Mouse (Mus musculus) small intestine, adult 2 months (tissue): ENCODE data around the gene Rdh5. TPM values are rescaled to one million over a fixed set of nuclear protein-coding genes. Genes with fewer than 3 reads are reported as not detected.

Source experiments
- H3K27ac ChIP-seq: fragments of 200-500 bp; 2 replicates; pipeline ENCODE4 v1.5.1; 2012; ENCODE audit warnings: low read depth, low read length, control low read depth, inconsistent platforms; ENCODE audit not compliant: insufficient read depth
- H3K27me3 ChIP-seq: fragments of 200-500 bp; 2 replicates; pipeline ENCODE4 v1.6.1; 2012; ENCODE audit warnings: mild to moderate bottlenecking, moderate library complexity, low read length, inconsistent platforms; ENCODE audit not compliant: control insufficient read depth, insufficient read depth
- H3K36me3 ChIP-seq: fragments of 200-500 bp; 2 replicates; pipeline ENCODE4 v1.6.1; 2012; ENCODE audit warnings: mild to moderate bottlenecking, low read length, control low read depth, inconsistent platforms; ENCODE audit not compliant: control insufficient read depth, insufficient read depth
- H3K4me1 ChIP-seq: fragments of 200-500 bp; 2 replicates; pipeline ENCODE4 v1.6.1; 2012; ENCODE audit warnings: low read length, inconsistent platforms, mixed read lengths; ENCODE audit not compliant: control insufficient read depth, insufficient read depth, insufficient read length
- H3K4me3 ChIP-seq: fragments of 200-500 bp; 2 replicates; pipeline ENCODE4 v1.5.1; 2012; ENCODE audit warnings: low read depth, mild to moderate bottlenecking, control low read depth, inconsistent platforms, low read length, moderate library complexity
- CTCF ChIP-seq: fragments of 200-500 bp; IDR thresholded peaks from 2 replicates; pipeline ENCODE4 v1.5.1; 2012; ENCODE audit warnings: low read depth, mild to moderate bottlenecking, control low read depth, inconsistent platforms, low read length, moderate library complexity, mixed read lengths; ENCODE audit not compliant: insufficient replicate concordance, insufficient read length; ENCODE audit errors: extremely low read depth
- POLR2A ChIP-seq: fragments of 200-500 bp; IDR thresholded peaks from 2 replicates; pipeline ENCODE4 v1.6.1; 2012; ENCODE audit warnings: low read depth, mild to moderate bottlenecking, control low read depth, inconsistent platforms, low read length, moderate library complexity
- WGBS: fragments of 180-500 bp; shearing (Covaris S2); methylation state at CpG from one replicate; pipeline ENCODE4 v1.1.7; 2018; 5-methylcytosine and 5-hydroxymethylcytosine counted together
- polyA plus RNA-seq: library from polyadenylated mRNA; depleted of rRNA; stranded (reverse); fragments of >200 nt; gene quantifications from 2 replicates; pipeline ENCODE4 v1.2.3, GENCODE M21; 2012

Gene Rdh5
- polyA plus RNA-seq, 1 experiment, result 30.3 TPM

DNA sequence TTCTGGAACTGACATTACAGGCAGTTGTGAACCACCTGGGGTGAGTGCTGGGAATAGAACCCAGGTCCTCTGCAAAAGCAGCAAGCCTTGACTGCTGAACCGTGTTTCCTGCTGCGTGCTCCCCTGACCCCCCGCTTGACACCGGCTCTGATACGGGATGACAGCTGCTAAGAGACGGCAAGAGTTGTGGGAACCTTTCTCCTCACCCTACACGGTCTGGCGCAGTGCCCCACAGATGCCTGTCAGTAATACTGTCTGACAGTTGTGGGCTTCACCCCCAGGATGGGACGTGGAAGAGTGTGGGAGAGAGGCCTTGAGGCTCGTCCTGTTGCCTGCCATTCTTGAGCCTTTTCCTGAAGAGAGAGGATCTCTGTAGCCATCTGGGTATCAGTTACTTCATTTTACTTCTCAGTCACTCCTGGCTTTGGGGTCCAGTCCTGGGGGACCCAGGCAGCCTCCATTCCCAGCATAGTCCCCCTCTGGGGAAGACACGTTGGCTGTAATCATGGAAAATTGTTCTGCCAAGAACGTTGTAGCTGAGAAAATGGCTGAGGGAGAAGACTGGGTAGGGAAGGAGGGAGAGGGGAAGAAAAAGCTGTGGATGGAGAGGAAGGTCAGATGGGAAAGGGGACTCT lies 15.2 kb upstream of the Rdh5 start:
- Histone ChIP-seq H3K27ac (no peak overlapping the region), H3K4me3 (no peak overlapping the region), H3K4me1 (peaks cover 10% of the 10 kb centered on the region; the same call in 1 of the 2 replicates), H3K36me3 (no peaks in the 10 kb centered on the region), H3K27me3 (peaks cover 12% of the 10 kb centered on the region)
- TF ChIP-seq POLR2A (no peak), CTCF (no peak)
- 83% methylated on average over 12 of the region's 12 CpGs for WGBS

- H3K4me1 ChIP-seq, result peaks cover 10% of the 10 kb centered on the region; the same call in 1 of the 2 replicates
- 0 out of 2 replicates have a peak overlapping the region, but pooled peaks have one; percentile 4 for H3K4me3 ChIP-seq
- no peak overlapping the region for H3K27ac ChIP-seq
- H3K36me3 ChIP-seq, result no peaks in the 10 kb centered on the region
- H3K27me3 ChIP-seq, result peaks cover 15% of the 10 kb centered on the region
- WGBS, result 84% methylated on average over 8 of the region's 8 CpGs
- no peak for TF ChIP-seq CTCF
- no peak for TF ChIP-seq POLR2A
These were observed 13.2 kb upstream of the Rdh5 start for GRCm38 (mm10) chr10:128935826-128936440.

- H3K27me3 ChIP-seq, result peaks cover 15% of the 10 kb centered on the region
- WGBS, result 86% methylated on average over 7 of the region's 7 CpGs
- no peak overlapping the region for H3K4me3 ChIP-seq
- peaks cover 10% of the 10 kb centered on the region; the same call in 1 of the 2 replicates for H3K4me1 ChIP-seq
- H3K36me3 ChIP-seq, result no peaks in the 10 kb centered on the region
- TF ChIP-seq POLR2A (no peak), CTCF (no peak)
- no peak overlapping the region for H3K27ac ChIP-seq
These were observed 12.5 kb upstream of the Rdh5 start for GRCm38 (mm10) chr10:128934997-128935787.

GRCm38 (mm10) chr10:128933976-128934721 lies 11.5 kb upstream of the Rdh5 start:
- peaks cover 9% of the 10 kb centered on the region; the same call in 1 of the 2 replicates for H3K4me1 ChIP-seq
- no peaks in the 10 kb centered on the region for H3K36me3 ChIP-seq
- TF ChIP-seq CTCF (no peak), POLR2A (no peak)
- no peak overlapping the region for H3K27ac ChIP-seq
- peak overlapping the region; percentile 56 for H3K4me3 ChIP-seq
- whole genome bisulfite sequencing, result 5% methylated on average over 21 of the region's 21 CpGs
- H3K27me3 ChIP-seq, result peaks cover 15% of the 10 kb centered on the region

GRCm38 (mm10) chr10:128933574-128933973 lies 10.9 kb upstream of the Rdh5 start, which contains the start of gene Itga7:
Gene Itga7, plus strand, starts transcription at chr10:128933818.
- H3K4me1 ChIP-seq, result peaks cover 8% of the 10 kb centered on the region; the same call in 1 of the 2 replicates
- no peaks in the 10 kb centered on the region for H3K36me3 ChIP-seq
- TF ChIP-seq CTCF (no peak), POLR2A (no peak)
- peaks cover 15% of the 10 kb centered on the region for H3K27me3 ChIP-seq
- peak within 1 kb of the TSS; percentile 56 for H3K4me3 ChIP-seq
- 1% methylated on average over 26 of the region's 26 CpGs for WGBS
- H3K27ac ChIP-seq, result no peak within 1 kb of the TSS

GRCm38 (mm10) chr10:128931441-128931840 lies 8.8 kb upstream of the Rdh5 start:
- TF ChIP-seq CTCF (no peak), POLR2A (no peak)
- WGBS, result 33% methylated on average over 2 of the region's 2 CpGs
- Histone ChIP-seq H3K27me3 (peaks cover 15% of the 10 kb centered on the region), H3K36me3 (no peaks in the 10 kb centered on the region), H3K4me3 (no peak overlapping the region), H3K4me1 (peaks cover 8% of the 10 kb centered on the region; the same call in 1 of the 2 replicates), H3K27ac (no peak overlapping the region)
